Mouse (Mus musculus) heart, postnatal 14 days (tissue): ENCODE results near the gene Sae1. TPM values are rescaled to one million over a fixed set of nuclear protein-coding genes. Genes with fewer than 3 reads are reported as not detected.

Experiments used
- DNase-seq, 2 experiments: peaks; one replicate each; pipeline ENCODE4 v3.0.0; 2021 to 2022
- intact Hi-C: fragments of 180-260 bp; cut with DNase I; formaldehyde crosslinking; loops from one replicate; pipeline ENCODE4 v1.15.1; 2025
- total RNA-seq, 2 experiments: library from RNA; stranded (reverse); gene quantifications; 2 replicates each; pipeline ENCODE4 v1.2.3; 2021

Gene Sae1
- total RNA-seq, 2 experiments from 2014 or later: 41.8 to 47.6 TPM

DNA sequence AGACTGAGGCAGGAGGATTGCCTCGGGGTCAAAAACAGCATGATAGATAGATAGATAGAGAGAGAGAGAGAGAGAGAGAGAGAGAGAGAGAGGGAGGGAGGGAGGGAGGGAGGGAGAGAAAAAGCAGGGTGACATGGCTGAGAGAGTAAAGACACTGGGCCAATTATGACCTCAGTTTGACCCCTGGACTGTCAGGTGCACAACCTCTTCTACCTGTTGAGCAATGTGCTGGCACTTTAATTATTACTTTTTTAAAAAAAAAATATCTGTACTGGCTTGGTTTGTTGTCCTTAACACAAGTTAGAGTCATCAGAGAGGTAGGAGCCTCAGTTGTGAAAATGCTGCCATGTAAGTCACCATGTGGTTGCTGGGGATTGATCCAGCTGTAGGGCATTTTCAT is 99.8 kb downstream of the Sae1 start:
- DNase-seq: no peak
- intact Hi-C loops: no loop called here

DNA sequence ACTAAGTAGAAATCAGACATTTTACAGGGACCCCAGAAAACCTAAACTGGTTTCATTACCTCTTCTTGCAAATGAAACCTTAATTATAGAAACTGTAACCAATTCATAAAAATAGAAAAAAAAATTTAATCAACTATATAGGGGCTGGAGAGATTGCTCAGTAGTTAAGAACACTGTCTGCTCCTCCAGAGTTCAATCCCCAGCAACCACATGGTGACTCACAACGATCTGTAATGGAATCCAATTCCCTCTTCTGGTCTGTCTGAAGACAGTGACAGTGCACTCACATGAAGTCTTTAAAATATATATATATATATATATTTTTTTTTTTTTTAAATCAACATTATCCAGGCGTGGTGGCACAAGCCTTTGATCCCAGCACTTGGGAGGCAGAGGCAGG is 100.6 kb downstream of the Sae1 start:
- intact Hi-C loops: no loop called here
- DNase-seq: no peak

- intact Hi-C loops: no loop called here
Observed at GRCm38 (mm10) chr7:16286026-16286961, 101.3 kb downstream of the Sae1 start, which contains the start of gene Ccdc9. Gene Ccdc9 (minus strand): TSS chr7:16286795.

GRCm38 (mm10) chr7:16285450-16286025 is 102.1 kb downstream of the Sae1 start:
- intact Hi-C loops: no loop called here

More at GRCm38 (mm10) chr7:16286026-16286961, 101.3 kb downstream of the Sae1 start, which contains the start of gene Ccdc9:
- peak; percentile 99 to 100 for DNase-seq

DNA sequence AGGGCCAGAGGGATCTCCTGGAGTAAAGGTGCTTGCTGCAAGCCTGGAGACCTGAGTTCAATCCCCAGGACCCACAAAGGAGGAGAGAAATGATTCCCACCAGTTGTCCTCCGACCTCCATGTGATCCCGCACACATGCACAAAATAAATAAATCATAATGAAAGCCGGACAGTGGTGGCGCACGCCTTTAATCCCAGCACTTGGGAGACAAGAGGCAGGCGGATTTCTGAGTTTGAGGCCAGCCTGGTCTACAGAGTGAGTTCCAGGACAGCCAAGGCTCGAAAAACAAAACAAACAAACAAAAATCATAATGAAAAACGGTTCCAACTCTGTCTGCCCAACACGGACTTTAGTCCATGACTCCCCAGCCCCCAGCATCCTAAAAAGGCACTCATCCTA is 102.7 kb downstream of the Sae1 start:
- intact Hi-C loops: no loop called here
- DNase-seq: no peak

More at GRCm38 (mm10) chr7:16285450-16286025, 102.1 kb downstream of the Sae1 start:
- peak; percentile 73 to 77 for DNase-seq

DNA sequence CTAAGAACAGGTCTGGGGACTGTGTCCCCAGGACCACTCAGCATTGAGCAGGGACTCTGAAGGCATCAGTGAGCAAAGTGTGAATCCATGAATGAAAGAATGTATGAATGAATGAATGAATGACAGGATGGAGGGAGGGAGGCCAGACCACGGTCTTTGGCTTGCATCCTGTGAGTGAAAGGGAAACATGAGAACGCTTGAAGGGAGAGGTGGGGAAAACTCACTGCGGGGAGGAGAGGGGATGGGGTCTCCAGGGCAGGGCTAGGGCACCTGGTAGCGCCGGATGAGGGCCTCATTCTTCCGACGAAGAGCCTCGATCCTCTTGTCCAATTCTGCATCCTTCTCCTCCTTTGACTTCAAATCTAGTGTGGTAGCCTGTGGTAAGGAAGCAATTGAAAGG is 103.6 kb downstream of the Sae1 start:
- no peak for DNase-seq
- intact Hi-C loops: no loop called here

- intact Hi-C loops: no loop called here
- no peak for DNase-seq
Observed at GRCm38 (mm10) chr7:16282334-16282733, 105.3 kb downstream of the Sae1 start.

GRCm38 (mm10) chr7:16280721-16281120 is 106.9 kb downstream of the Sae1 start:
- intact Hi-C loops: no loop called here
- DNase-seq: no peak

DNA sequence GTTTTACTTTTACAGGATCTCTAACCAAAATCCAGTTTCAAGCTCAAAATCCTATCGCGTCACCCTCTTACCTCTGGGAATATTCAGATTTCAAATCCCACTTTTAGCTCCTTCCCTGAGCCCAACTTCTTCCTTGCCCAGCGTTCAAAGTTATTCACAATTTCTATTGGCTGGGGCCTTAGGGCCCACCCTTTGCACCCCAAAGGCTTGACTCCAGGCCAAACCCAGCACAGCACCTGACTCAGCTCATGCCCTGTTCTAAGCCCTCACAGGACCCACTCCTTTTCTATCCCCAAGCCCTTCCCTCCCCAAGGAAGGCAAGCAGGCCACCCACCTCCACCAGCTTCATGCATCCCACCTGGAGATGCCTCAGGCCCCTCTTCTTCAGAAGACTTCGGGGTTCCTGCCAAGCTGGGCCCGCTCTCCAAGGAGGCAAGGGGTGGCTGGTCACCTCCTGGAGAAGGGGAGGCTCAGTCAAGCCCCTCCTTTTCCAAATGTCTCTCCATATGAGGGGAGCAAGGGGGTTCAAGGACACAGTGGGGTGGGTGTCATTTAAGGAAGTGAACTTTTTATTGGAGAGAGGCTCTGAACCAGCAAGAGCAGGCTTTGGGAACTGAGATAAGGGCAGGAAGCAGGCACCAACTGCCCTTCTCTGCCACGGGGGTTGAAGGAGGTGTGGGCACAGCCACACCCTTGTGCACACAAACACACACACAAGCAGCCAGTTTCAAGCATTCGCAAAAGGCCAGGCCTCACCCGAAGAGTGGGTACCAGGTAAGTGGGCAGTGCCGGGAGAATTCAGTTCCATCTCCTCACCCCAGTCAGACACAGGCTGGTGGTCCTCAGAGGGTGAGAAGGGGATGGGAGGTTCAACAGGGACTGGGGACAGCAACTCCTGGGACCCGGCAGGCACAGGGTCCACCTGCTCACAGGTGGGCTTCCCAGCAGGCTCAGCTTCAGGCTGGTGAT is 112.4 kb downstream of the Sae1 start:
- no peak for DNase-seq
- intact Hi-C loops: no loop called here

DNA sequence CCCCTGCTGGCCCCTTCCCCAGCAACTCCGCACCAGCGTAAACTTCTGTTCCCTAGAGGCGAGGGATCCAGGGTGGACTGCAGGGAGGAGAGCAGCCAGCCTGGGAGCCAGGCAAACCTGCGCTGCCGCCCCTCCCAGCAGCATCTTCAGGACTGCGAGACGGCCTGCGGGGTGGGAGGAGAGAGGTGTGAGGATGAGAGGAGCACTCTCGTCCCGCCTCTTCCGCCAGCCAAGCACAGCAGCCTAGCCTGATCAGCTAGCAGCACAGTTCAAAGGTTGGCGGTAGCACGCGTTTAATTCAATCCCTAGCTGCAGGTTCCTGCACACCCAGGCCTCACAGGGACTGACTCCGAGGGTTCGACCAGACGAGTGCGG is 113.9 kb downstream of the Sae1 start:
- DNase-seq: no peak
- intact Hi-C loops: no loop called here

- peak; percentile 82 to 86 for DNase-seq
- intact Hi-C loops: no loop called here
Observed at GRCm38 (mm10) chr7:16273081-16273765, 114.4 kb downstream of the Sae1 start, which contains the start of gene Inafm1. Gene Inafm1 (minus strand): TSS chr7:16273617.

- DNase-seq: peak; percentile 69 to 73
- intact Hi-C loops: no loop called here
Observed at GRCm38 (mm10) chr7:16272681-16273080, 114.9 kb downstream of the Sae1 start.

DNA sequence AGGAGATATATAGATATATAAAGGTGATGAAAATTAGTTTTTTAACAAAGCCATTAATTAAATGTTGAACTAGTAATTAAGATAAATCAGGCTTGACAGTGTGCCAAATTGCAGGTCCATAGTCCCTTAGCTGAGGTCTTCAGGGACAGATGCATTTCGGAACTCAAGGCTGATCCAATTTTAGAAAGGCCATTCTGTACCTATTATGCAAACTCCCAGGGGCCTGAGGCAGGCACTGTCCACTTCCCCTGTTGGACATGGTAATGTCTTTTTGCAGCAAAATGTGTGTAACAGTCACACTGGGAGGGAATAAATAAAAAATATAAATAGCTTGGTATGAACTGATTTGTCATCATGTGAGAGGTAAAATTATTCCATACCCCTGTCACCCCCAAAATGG is 116.5 kb downstream of the Sae1 start:
- DNase-seq: no peak
- intact Hi-C loops: no loop called here

Other genes starting within 250 kb of the Sae1 start
- gene Meis3, start 212.7 kb downstream of the Sae1 start, total RNA-seq: 1 to 10 TPM; 3.8 to 5.4 TPM
- gene Dhx34, start 165.8 kb downstream of the Sae1 start, total RNA-seq: 10 to 100 TPM in 1 of 2 experiments, 1 to 10 TPM in 1; 8.7 to 11.1 TPM
- 1 to 10 TPM in 1 of 2 experiments, under 1 TPM in 1; 0.93 to 1.1 TPM for gene C5ar2, start 143.7 kb downstream of the Sae1 start, total RNA-seq
- gene C5ar1, start 128.3 kb downstream of the Sae1 start, total RNA-seq: 1 to 10 TPM; 5.2 to 5.8 TPM
- 10 to 100 TPM; 14.6 to 14.9 TPM for gene Inafm1, start 114.2 kb downstream of the Sae1 start, total RNA-seq
- gene Ccdc9, start 101.0 kb downstream of the Sae1 start, total RNA-seq: 10 to 100 TPM; 32.1 to 39.4 TPM
- gene Bbc3, start 79.4 kb downstream of the Sae1 start, total RNA-seq: 1 to 10 TPM; 7.9 to 8.7 TPM
- 10 to 100 TPM; 29.5 to 30.1 TPM for gene Zc3h4, start 13.1 kb upstream of the Sae1 start, total RNA-seq
- 10 to 100 TPM; 85.0 to 86.8 TPM for gene Tmem160, start 65.0 kb upstream of the Sae1 start, total RNA-seq
- gene Npas1, start 89.9 kb upstream of the Sae1 start, total RNA-seq: not detected
- 10 to 100 TPM; 42.8 to 44.1 TPM for gene Arhgap35, start 227.2 kb upstream of the Sae1 start, total RNA-seq